Mouse (Mus musculus) kidney, postnatal 0 days (tissue): ENCODE measurements around the gene Mecom. TPM values are rescaled to one million over a fixed set of nuclear protein-coding genes. Genes with fewer than 3 reads are reported as not detected.

Source experiments
- ATAC-seq: fragments of 200-750 bp; cut with Nextera tagmentation; replicated peaks from 2 replicates; pipeline ENCODE4 v1.8.0; 2017; ENCODE audit warnings: low read depth, moderate number of reproducible peaks, moderate TSS enrichment, moderate library complexity; ENCODE audit not compliant: low FRiP score
- DNase-seq: peaks from one replicate; pipeline ENCODE4 v3.0.0-alpha.2; 2016; ENCODE audit warnings: low spot score
- H3K27ac ChIP-seq: fragments of 300-500 bp; sonication (generic); 2 replicates; pipeline ENCODE4 v1.5.1; 2014; ENCODE audit warnings: mild to moderate bottlenecking
- H3K27me3 ChIP-seq: fragments of 300-500 bp; sonication (generic); 2 replicates; pipeline ENCODE4 v1.6.1; 2014; ENCODE audit warnings: low read length, mixed read lengths; ENCODE audit not compliant: insufficient read depth
- H3K36me3 ChIP-seq: fragments of 300-500 bp; sonication (generic); 2 replicates; pipeline ENCODE4 v1.6.1; 2014; ENCODE audit warnings: low read length, mixed read lengths; ENCODE audit not compliant: insufficient read depth
- H3K4me1 ChIP-seq: fragments of 300-500 bp; sonication (generic); replicated peaks from 2 replicates; pipeline ENCODE4 v1.6.1; 2014; ENCODE audit warnings: antibody characterized with exemption, low read length, mixed read lengths; ENCODE audit not compliant: insufficient read depth
- H3K4me2 ChIP-seq: fragments of 300-500 bp; sonication (generic); 2 replicates; pipeline ENCODE4 v1.6.1; 2014; ENCODE audit warnings: mild to moderate bottlenecking, low read length, moderate library complexity, mixed read lengths
- H3K4me3 ChIP-seq: fragments of 300-500 bp; sonication (generic); replicated peaks from 2 replicates; pipeline ENCODE4 v1.5.1; 2014; ENCODE audit warnings: low read depth, low read length
- H3K9ac ChIP-seq: fragments of 300-500 bp; sonication (generic); 2 replicates; pipeline ENCODE4 v1.6.1; 2014; ENCODE audit warnings: low read depth, low read length
- H3K9me3 ChIP-seq: fragments of 300-500 bp; sonication (generic); replicated peaks from 2 replicates; pipeline ENCODE4 v1.6.1; 2016; ENCODE audit warnings: low read length, inconsistent platforms, mixed read lengths
- CTCF ChIP-seq: IDR thresholded peaks from 2 replicates; pipeline ENCODE4 v1.5.1; 2016; ENCODE audit warnings: antibody characterized with exemption, low read depth, mild to moderate bottlenecking, moderate library complexity
- WGBS: fragments of 180-500 bp; shearing (Covaris S2); extraction: QIAGEN DNeasy Blood & Tissue Kit; methylation state at CpG from one replicate; pipeline ENCODE4 v1.1.7; 2014; 5-methylcytosine and 5-hydroxymethylcytosine counted together
- polyA plus RNA-seq: library from polyadenylated mRNA; unstranded; fragments of >200 nt; fragmentation: Nextera tagmentation; extraction: Ambion mirVana; gene quantifications from 2 replicates; pipeline ENCODE4 v1.2.1, GENCODE M21; 2015

Gene Mecom
- polyA plus RNA-seq, 1 experiment from 2014 or later, result 54.7 TPM

DNA sequence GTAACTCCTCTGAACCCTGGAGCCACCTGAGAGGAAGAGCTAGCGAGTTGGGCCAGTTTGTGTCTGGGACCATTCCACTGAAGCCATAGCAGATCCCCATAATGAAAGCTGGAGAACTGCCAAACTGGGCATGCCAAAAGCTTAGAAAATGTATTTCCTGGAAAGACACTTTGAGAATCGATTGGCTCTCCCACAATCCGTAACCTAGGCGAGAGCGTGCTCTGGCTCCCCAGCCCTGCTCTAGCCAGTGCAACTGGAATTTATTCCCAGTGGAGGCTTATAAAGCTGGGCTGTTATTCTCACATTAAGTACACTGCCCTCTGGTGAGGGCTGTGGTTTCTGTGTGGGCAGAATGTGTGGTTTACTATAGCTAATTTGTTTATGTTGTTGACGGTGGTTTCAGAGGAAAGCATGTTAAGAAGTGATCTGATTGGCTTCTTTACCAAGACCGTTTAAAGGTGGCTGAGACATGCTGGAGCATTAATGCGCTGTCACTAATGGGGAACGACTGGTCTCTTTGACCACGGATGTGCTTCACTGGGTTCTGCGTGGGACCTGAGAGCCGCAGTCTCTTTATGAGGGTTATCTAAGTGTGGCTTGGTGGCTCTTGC is 301.3 kb downstream of the Mecom start:
- DNase-seq, result peak; percentile 17
- TF ChIP-seq CTCF, result no peak; the same call in 1 of the 2 replicates
- Histone ChIP-seq H3K9ac (no peak overlapping the region), H3K27ac (peak overlapping the region; percentile 55), H3K4me3 (no peak overlapping the region), H3K36me3 (no peaks in the 10 kb centered on the region), H3K27me3 (no peaks in the 10 kb centered on the region), H3K4me1 (peaks cover 12% of the 10 kb centered on the region; the same call in 1 of the 2 replicates), H3K4me2 (no peak overlapping the region), H3K9me3 (no peaks in the 10 kb centered on the region)
- ATAC-seq, result peak; percentile 67; the same call in 1 of the 2 replicates
- WGBS, result 56% methylated on average over 12 of the region's 12 CpGs

DNA sequence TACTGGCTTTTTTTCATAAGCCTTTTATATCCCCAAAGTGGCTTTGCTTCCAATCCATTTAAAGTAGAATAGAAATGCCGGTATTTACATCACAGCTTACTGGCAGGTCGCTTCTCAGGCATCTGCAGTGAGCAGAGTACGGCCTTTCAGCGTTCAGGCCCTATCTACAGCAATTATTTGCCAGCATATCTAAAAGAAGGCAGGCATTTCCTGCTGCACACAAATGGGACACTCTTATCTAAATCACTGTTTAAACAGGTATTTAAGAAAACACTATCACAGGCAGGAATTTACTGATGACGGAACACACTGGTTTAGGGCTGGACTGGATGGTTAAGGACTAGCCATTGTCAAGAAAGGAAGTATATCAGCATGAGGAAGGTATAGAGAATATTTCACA is 301.9 kb downstream of the Mecom start:
- peaks cover 12% of the 10 kb centered on the region; the same call in 1 of the 2 replicates for H3K4me1 ChIP-seq
- no peak for TF ChIP-seq CTCF
- H3K27me3 ChIP-seq, result no peaks in the 10 kb centered on the region
- no peak overlapping the region for H3K9ac ChIP-seq
- 61% methylated on average over 5 of the region's 5 CpGs for WGBS
- ATAC-seq (0 out of 2 replicates have a peak, but pooled peaks have one; percentile 44), DNase-seq (peak; percentile 2)
- no peaks in the 10 kb centered on the region for H3K36me3 ChIP-seq
- no peak overlapping the region for H3K4me3 ChIP-seq
- H3K4me2 ChIP-seq, result no peak overlapping the region
- peak overlapping the region; percentile 55 for H3K27ac ChIP-seq
- H3K9me3 ChIP-seq, result no peaks in the 10 kb centered on the region

DNA sequence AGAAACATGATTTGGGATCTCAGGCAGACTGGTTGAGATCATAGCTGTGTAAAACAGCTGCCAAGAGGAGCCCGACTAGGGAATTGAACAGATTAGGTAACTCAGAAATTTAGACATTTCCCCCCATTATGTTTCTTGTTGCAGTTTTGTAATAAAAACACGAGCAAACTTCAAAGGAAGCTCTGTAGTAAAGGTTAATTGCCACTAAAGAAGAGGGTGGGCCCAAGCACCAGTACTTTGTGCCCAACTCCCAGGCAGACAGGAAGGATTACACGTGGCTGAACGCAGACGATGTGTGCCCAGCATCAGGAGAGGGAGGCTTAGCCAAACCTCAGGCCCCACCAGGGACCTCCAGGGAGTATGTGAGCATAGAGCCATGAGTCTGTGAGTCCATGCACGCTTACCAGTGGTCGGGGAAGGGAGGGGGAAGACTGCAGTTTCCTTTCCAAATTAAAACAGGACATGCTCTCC is 303.4 kb downstream of the Mecom start:
- no peaks in the 10 kb centered on the region for H3K27me3 ChIP-seq
- no peak overlapping the region for H3K4me2 ChIP-seq
- no peak overlapping the region for H3K9ac ChIP-seq
- peak; percentile 9 for DNase-seq
- H3K4me3 ChIP-seq, result no peak overlapping the region
- TF ChIP-seq CTCF, result no peak
- WGBS, result 20% methylated on average over 7 of the region's 7 CpGs
- no peaks in the 10 kb centered on the region for H3K36me3 ChIP-seq
- no peak overlapping the region for H3K27ac ChIP-seq
- H3K9me3 ChIP-seq, result no peaks in the 10 kb centered on the region
- no peak for ATAC-seq
- H3K4me1 ChIP-seq, result peaks cover 12% of the 10 kb centered on the region; the same call in 1 of the 2 replicates

DNA sequence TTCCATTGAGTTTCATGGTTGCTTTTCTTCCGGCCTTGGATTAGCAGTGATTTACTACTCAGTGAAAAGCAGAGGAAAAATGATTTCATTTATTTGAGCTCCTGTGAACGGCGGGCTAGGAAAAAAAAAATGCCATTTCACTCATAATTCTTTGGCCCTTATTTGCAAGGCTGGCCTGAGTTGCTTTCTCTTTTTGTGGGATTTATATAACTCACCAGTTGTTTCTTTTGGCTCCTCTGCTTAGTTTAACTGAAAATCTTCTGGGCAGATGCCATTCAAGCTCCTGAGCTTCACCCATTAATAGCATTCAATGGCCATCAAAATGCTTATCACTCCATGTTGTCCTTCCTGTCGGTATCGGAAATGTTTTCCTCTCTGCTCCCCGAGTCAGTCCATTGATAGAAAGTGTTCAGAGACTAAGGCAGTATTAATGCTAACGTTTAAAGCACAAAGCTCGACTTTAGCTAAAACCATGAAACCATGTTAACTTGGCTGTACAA is 304.0 kb downstream of the Mecom start:
- Histone ChIP-seq H3K4me3 (no peak overlapping the region), H3K4me1 (peaks cover 12% of the 10 kb centered on the region; the same call in 1 of the 2 replicates), H3K36me3 (no peaks in the 10 kb centered on the region), H3K4me2 (no peak overlapping the region), H3K27ac (no peak overlapping the region), H3K9me3 (no peaks in the 10 kb centered on the region), H3K27me3 (no peaks in the 10 kb centered on the region), H3K9ac (no peak overlapping the region)
- DNase-seq (no peak), ATAC-seq (no peak)
- 50% methylated on average over 8 of the region's 8 CpGs for WGBS
- no peak for TF ChIP-seq CTCF

DNA sequence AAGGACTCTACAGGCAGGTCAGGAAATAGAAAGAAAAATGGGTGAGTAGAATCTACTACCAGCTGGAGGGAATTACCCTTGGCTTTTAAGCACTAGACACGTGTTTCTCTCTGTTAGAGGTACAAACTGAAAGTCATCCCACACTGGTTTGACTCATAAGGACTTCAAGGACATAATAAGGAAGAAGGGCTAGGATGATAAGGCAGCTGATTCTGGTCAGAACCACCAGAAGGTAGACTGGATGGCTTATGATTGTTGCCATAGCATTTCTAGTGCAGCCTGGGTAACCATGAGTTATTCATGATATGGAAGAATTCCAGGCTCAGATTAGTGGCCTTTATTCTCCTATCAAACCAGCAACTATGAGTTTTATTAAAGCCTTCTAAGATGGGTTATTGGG is 308.4 kb downstream of the Mecom start:
- Histone ChIP-seq H3K4me1 (peaks cover 7% of the 10 kb centered on the region; the same call in 1 of the 2 replicates), H3K36me3 (no peaks in the 10 kb centered on the region), H3K4me3 (no peak overlapping the region), H3K9ac (no peak overlapping the region), H3K4me2 (no peak overlapping the region), H3K27me3 (no peaks in the 10 kb centered on the region), H3K9me3 (no peaks in the 10 kb centered on the region), H3K27ac (no peak overlapping the region)
- ATAC-seq (no peak), DNase-seq (no peak)
- no peak for TF ChIP-seq CTCF
- 87% methylated on average over 1 of the region's 1 CpGs for WGBS

DNA sequence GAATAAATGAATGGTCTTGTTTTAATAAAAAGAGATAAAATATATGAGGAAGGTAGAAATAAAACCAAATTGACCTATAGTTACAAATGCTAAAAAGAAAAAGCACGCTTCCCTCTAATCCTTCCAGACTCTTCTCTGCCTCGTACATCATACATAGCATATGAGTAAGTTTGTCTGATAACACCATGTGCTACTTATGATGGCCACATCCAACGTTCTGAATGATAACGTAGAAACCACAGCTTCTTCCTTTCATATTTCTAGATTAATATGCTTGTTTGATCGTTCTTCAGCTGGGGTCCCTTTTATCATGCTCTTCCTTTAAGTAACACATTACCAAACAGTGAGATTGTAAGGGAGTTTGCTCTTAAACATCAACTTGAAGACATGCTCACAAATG is 310.3 kb downstream of the Mecom start:
- no peaks in the 10 kb centered on the region for H3K9me3 ChIP-seq
- no peaks in the 10 kb centered on the region for H3K27me3 ChIP-seq
- no peak for DNase-seq
- no peak overlapping the region for H3K9ac ChIP-seq
- H3K27ac ChIP-seq, result no peak overlapping the region
- 90% methylated on average over 5 of the region's 5 CpGs for WGBS
- H3K4me1 ChIP-seq, result peaks cover 5% of the 10 kb centered on the region; the same call in 1 of the 2 replicates
- no peak overlapping the region for H3K4me2 ChIP-seq
- no peak for ATAC-seq
- TF ChIP-seq CTCF, result no peak
- no peaks in the 10 kb centered on the region for H3K36me3 ChIP-seq
- H3K4me3 ChIP-seq, result no peak overlapping the region

DNA sequence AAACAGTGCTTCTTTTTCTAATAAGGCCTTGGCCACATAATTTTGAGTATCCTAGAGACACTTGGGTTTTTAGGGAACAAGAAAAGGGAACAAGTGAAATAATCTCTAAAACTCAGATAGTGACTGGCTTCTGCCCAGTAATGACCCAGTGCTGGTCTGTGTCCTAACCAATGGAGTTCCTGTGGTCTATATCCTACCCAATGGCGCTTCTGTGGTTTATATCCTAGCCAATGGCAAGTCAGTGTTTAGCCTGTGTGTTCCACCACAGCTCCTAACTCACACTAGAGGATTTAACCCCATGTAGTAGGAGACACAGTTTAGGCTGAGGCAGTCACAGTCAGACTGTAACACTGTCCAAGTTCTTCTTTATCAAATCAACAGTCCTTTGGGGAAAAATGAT is 313.8 kb downstream of the Mecom start:
- no peak overlapping the region for H3K27ac ChIP-seq
- no peak for TF ChIP-seq CTCF
- H3K9me3 ChIP-seq, result no peaks in the 10 kb centered on the region
- H3K9ac ChIP-seq, result no peak overlapping the region
- no peak for DNase-seq
- no peaks in the 10 kb centered on the region for H3K36me3 ChIP-seq
- WGBS, result 84% methylated on average over 1 of the region's 1 CpGs
- peaks cover 5% of the 10 kb centered on the region; the same call in 1 of the 2 replicates for H3K4me1 ChIP-seq
- no peak for ATAC-seq
- no peak overlapping the region for H3K4me2 ChIP-seq
- H3K4me3 ChIP-seq, result no peak overlapping the region
- H3K27me3 ChIP-seq, result no peaks in the 10 kb centered on the region
